Mouse (Mus musculus): ENCODE data around the gene Plekhg4.

GRCm38 (mm10) chr8:105397747-105398146, 24.7 kb downstream of the Plekhg4 start:
- TF ChIP-seq CTCF (IDR thresholded peaks at IDR 0.05; ENCODE audit: control insufficient read depth, insufficient read depth, insufficient read length) (peak; percentile 41), USF1 (IDR thresholded peaks at IDR 0.05; ENCODE audit: low read depth) (no peak), MYOG (IDR thresholded peaks at IDR 0.05; ENCODE audit: control insufficient read depth, extremely low read depth, insufficient read length) (no peak), MAX (IDR thresholded peaks at IDR 0.05) (no peak), CEBPB (IDR thresholded peaks at IDR 0.05; ENCODE audit: low read depth) (no peak), MYOD1 (IDR thresholded peaks at IDR 0.05; ENCODE audit: control insufficient read depth, insufficient read length, low read depth) (no peak), FOSL1 (IDR thresholded peaks at IDR 0.05; ENCODE audit: insufficient read depth, low read length, poor library complexity, severe bottlenecking) (no peak)
